Mouse (Mus musculus): Measurements from ENCODE around the gene Focad. TPM values are rescaled to one million over a fixed set of nuclear protein-coding genes. Genes with fewer than 3 reads are reported as not detected.

Focad gene
- 5.5 TPM for polyA plus RNA-seq (2014; fragmentation: Illumina TruSeq; extraction: RNeasy Lipid Tissue Mini Kit (QIAGEN cat#74804); ENCODE audit: low read depth, low replicate concordance)

DNA sequence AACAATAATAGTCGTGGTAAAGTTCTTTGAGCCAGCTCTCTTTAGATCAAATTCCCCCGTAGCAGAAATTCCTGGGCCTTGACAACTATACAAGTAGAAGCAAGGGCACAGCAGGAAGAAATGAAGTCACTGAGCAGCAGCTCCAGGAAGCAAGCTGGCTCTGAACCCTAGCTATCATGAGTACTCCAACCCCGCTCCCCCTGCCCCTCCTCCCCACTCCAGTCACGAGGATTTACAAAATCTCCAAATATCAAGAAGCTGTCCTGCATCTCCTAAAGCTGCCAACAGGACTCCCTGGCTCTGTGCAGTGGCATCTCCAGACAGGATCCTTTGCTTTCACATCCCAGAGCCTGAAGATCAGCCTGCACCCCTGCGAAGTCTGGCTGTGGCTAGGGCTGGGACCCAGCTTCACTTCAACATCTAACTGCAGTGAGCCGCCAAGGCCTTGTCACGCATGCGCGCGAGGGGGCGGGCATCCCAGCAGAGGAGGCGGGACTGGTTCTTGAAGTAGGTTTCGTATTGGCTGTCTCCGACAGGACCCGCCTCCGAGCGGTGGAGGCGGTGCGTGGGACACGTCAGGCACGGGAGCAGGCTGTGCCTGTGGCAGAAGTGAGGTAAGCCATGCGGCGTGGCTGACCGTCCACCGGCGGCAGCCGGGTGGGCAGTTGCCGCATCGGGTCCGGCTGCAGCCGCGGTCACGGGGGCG lies at the start of gene Focad:
Gene Focad (plus strand): TSS at position 568 of the 706 bp plus-strand sequence.

GRCm38 (mm10) chr4:88438326-88438989 lies 344.0 kb downstream of the Focad start, which contains the start of gene Hacd4:
Gene Hacd4 (minus strand): TSS chr4:88438928.

Other genes with a start within 250 kb of the Focad start
- 25.9 TPM for gene Mllt3, start 61.3 kb upstream of the Focad start, polyA plus RNA-seq (2014; fragmentation: Illumina TruSeq; extraction: RNeasy Lipid Tissue Mini Kit (QIAGEN cat#74804); ENCODE audit: low read depth, low replicate concordance)

Data from kidney, adult 10 weeks (tissue).